Mouse (Mus musculus) bone marrow macrophage, adult 2 months (primary cell): ENCODE measurements around the gene Mtnr1a. TPM values are rescaled to one million over a fixed set of nuclear protein-coding genes. Genes with fewer than 3 reads are reported as not detected.
"Not testable (repeated sequence)": the region's sequence is repeated elsewhere in the genome, so short reads cannot be mapped to it uniquely, and the experiment has no call there.

Source experiments
- H3K27ac ChIP-seq: 2 replicates; pipeline ENCODE4 v1.5.1; 2012; ENCODE audit warnings: low read depth, low read length; ENCODE audit not compliant: insufficient read depth
- H3K4me1 ChIP-seq: 2 replicates; pipeline ENCODE4 v1.6.1; 2012; ENCODE audit warnings: low read length; ENCODE audit not compliant: control insufficient read depth, insufficient read depth
- H3K4me3 ChIP-seq: 2 replicates; pipeline ENCODE4 v1.5.1; 2012; ENCODE audit warnings: mild to moderate bottlenecking, low read length, moderate library complexity; ENCODE audit not compliant: insufficient read depth
- CTCF ChIP-seq: IDR thresholded peaks from 2 replicates; pipeline ENCODE4 v1.5.1; 2012; ENCODE audit warnings: low read depth, mild to moderate bottlenecking, low read length, moderate library complexity
- POLR2A ChIP-seq: IDR thresholded peaks from 2 replicates; pipeline ENCODE4 v1.6.1; 2012; ENCODE audit warnings: mild to moderate bottlenecking, low read depth, low read length, borderline replicate concordance
- polyA plus RNA-seq: library from polyadenylated mRNA; stranded (reverse); fragments of >200 nt; gene quantifications from 2 replicates; pipeline ENCODE4 v1.2.4, GENCODE M21; 2012; ENCODE audit not compliant: missing spikeins, insufficient read depth, insufficient read length

Mtnr1a gene
- polyA plus RNA-seq, 1 experiment = not detected

GRCm38 (mm10) chr8:45052618-45053017 lies 16.3 kb upstream of the Mtnr1a start:
- no peaks in the 10 kb centered on the region for H3K4me1 ChIP-seq
- TF ChIP-seq POLR2A (no peak), CTCF (no peak)
- H3K27ac ChIP-seq = no peak overlapping the region
- no peak overlapping the region for H3K4me3 ChIP-seq

GRCm38 (mm10) chr8:45055500-45055899 lies 13.4 kb upstream of the Mtnr1a start:
- no peaks in the 10 kb centered on the region for H3K4me1 ChIP-seq
- no peak overlapping the region for H3K27ac ChIP-seq
- TF ChIP-seq POLR2A (no peak), CTCF (no peak)
- no peak overlapping the region for H3K4me3 ChIP-seq

GRCm38 (mm10) chr8:45056810-45057209 lies 12.1 kb upstream of the Mtnr1a start:
- H3K4me3 ChIP-seq = no peak overlapping the region
- no peak overlapping the region for H3K27ac ChIP-seq
- no peak for TF ChIP-seq CTCF
- TF ChIP-seq POLR2A = no peak
- no peaks in the 10 kb centered on the region for H3K4me1 ChIP-seq

GRCm38 (mm10) chr8:45060083-45060482 lies 8.9 kb upstream of the Mtnr1a start:
- TF ChIP-seq POLR2A (no peak), CTCF (no peak)
- no peaks in the 10 kb centered on the region for H3K4me1 ChIP-seq
- H3K4me3 ChIP-seq = no peak overlapping the region
- H3K27ac ChIP-seq = no peak overlapping the region

GRCm38 (mm10) chr8:45062311-45062710 lies 6.6 kb upstream of the Mtnr1a start:
- Histone ChIP-seq H3K4me3 (no peak overlapping the region), H3K27ac (no peak overlapping the region), H3K4me1 (no peaks in the 10 kb centered on the region)
- TF ChIP-seq POLR2A (no peak), CTCF (no peak)

- Histone ChIP-seq H3K4me1 (no peaks in the 10 kb centered on the region), H3K27ac (no peak overlapping the region), H3K4me3 (no peak overlapping the region)
- no peak for TF ChIP-seq POLR2A
- no peak for TF ChIP-seq CTCF
These were observed 5.7 kb upstream of the Mtnr1a start for GRCm38 (mm10) chr8:45062982-45063924.

GRCm38 (mm10) chr8:45064197-45064869 lies 4.6 kb upstream of the Mtnr1a start:
- Histone ChIP-seq H3K4me1 (no peaks in the 10 kb centered on the region), H3K27ac (no peak overlapping the region), H3K4me3 (no peak overlapping the region)
- TF ChIP-seq CTCF = no peak
- TF ChIP-seq POLR2A = no peak

- H3K4me1 ChIP-seq, H3K27ac ChIP-seq, H3K4me3 ChIP-seq: not testable (repeated sequence)
These were observed 3.5 kb upstream of the Mtnr1a start for GRCm38 (mm10) chr8:45065391-45065790.

- Histone ChIP-seq H3K4me1 (no peaks in the 10 kb centered on the region), H3K27ac (no peak overlapping the region), H3K4me3 (no peak overlapping the region)
- no peak for TF ChIP-seq POLR2A
- no peak for TF ChIP-seq CTCF
These were observed 2.0 kb downstream of the Mtnr1a start for GRCm38 (mm10) chr8:45070949-45071348.

- TF ChIP-seq POLR2A (no peak), CTCF (no peak)
- no peak overlapping the region for H3K27ac ChIP-seq
- no peaks in the 10 kb centered on the region for H3K4me1 ChIP-seq
- H3K4me3 ChIP-seq = no peak overlapping the region
These were observed 11.9 kb downstream of the Mtnr1a start for GRCm38 (mm10) chr8:45080850-45081249.
